ENCODE assay signal across 17 mouse cellular contexts in the genomic region with DNA sequence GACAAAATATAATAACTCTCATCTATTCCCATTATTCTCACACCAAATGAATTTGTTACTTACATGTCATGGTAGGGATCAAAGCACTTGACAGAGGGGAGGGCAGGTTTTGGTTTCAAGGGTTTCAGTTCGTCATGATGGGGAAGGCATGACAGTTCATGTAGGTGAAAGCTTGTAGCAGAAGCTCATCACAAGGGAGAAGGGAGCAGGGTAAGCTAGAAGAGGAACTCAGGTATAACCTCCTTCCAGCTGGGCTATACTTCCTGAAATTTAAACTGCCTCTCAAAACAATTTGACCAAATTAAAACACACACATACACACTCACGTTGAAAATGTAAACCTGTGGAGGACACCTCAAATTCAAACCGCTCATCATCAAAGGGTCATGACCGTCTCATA.
"Had no signal": no experiment of that assay in that cellular context is flagged by ENCODE, and none has a peak within 500 bp of the region (broad histone marks: within the 10 kb centered on the region; RNA-seq: fewer than 3 reads in every experiment).

No protein-coding gene starts in this region.

- H3K27me3 ChIP-seq: limb, embryonic 13.5 days; liver, embryonic 15.5 days; midbrain, embryonic 12.5 days; neural tube, embryonic 15.5 days; stomach, embryonic 15.5 days had no signal

- H3K36me3 ChIP-seq: neural tube, embryonic 15.5 days had no signal

- H3K27ac ChIP-seq: kidney, postnatal 0 days; limb, embryonic 13.5 days; liver, embryonic 15.5 days; midbrain, embryonic 12.5 days; neural tube, embryonic 15.5 days; stomach, embryonic 15.5 days had no signal

- H3K9me3 ChIP-seq: liver, embryonic 15.5 days; midbrain, embryonic 12.5 days; stomach, embryonic 15.5 days had no signal

- H3K4me3 ChIP-seq: limb, embryonic 13.5 days; liver, embryonic 15.5 days; midbrain, embryonic 12.5 days; neural tube, embryonic 15.5 days; stomach, embryonic 15.5 days had no signal

- H3K9ac ChIP-seq: limb, embryonic 13.5 days; liver, embryonic 15.5 days; lung, embryonic 14.5 days; midbrain, embryonic 12.5 days; neural tube, embryonic 15.5 days; stomach, embryonic 15.5 days had no signal

- H3K4me1 ChIP-seq: midbrain, embryonic 12.5 days had no signal

- H3K4me2 ChIP-seq: limb, embryonic 13.5 days; liver, embryonic 15.5 days; lung, embryonic 14.5 days; midbrain, embryonic 12.5 days; neural tube, embryonic 15.5 days; stomach, embryonic 15.5 days had no signal

- DNase-seq: kidney, adult 8-10 months; kidney, postnatal 4 days; left cerebral cortex, postnatal 4 days; lung, embryonic 14.5 days; lung, postnatal 10 days; lung, postnatal 4 days; spleen, adult 18-20 months; thymus, adult 2 months; thymus, postnatal 25 days had no signal

- ATAC-seq: intestine, postnatal 0 days; midbrain, embryonic 16.5 days had no signal
